Mouse (Mus musculus) C3H10T1/2 (cell line): ENCODE results near the gene Mug2. TPM values are rescaled to one million over a fixed set of nuclear protein-coding genes. Genes with fewer than 3 reads are reported as not detected.

Experiments
- polyA plus RNA-seq, 2 experiments: library from polyadenylated mRNA; unstranded; fragments of >200 nt; fragmentation: generic; extraction: Trizol; gene quantifications; one replicate each; pipeline ENCODE4 v1.2.1; 2012; ENCODE audit warnings: missing spikeins in 2 of 2

Gene Mug2
- polyA plus RNA-seq = not detected

GRCm38 (mm10) chr6:122006461-122006860 is at the start of gene Mug2:
Gene Mug2, plus strand, starts transcription at chr6:122006761.

Other genes with a start within 250 kb of the Mug2 start
- not detected for gene Mug1, start 168.2 kb upstream of the Mug2 start, polyA plus RNA-seq